Mouse (Mus musculus) olfactory bulb, adult 2 months (tissue): ENCODE results near the gene Brsk2.

ENCODE experiments used
- CTCF ChIP-seq: fragments of 200-500 bp; IDR thresholded peaks from 2 replicates; pipeline ENCODE4 v1.5.1; 2012; ENCODE audit warnings: low read depth, mild to moderate bottlenecking, low read length, moderate library complexity; ENCODE audit not compliant: insufficient read depth
- POLR2A ChIP-seq: fragments of 200-500 bp; IDR thresholded peaks from 2 replicates; pipeline ENCODE4 v1.6.1; 2012; ENCODE audit warnings: mild to moderate bottlenecking, low read depth, low read length, moderate library complexity; ENCODE audit not compliant: insufficient read depth

DNA sequence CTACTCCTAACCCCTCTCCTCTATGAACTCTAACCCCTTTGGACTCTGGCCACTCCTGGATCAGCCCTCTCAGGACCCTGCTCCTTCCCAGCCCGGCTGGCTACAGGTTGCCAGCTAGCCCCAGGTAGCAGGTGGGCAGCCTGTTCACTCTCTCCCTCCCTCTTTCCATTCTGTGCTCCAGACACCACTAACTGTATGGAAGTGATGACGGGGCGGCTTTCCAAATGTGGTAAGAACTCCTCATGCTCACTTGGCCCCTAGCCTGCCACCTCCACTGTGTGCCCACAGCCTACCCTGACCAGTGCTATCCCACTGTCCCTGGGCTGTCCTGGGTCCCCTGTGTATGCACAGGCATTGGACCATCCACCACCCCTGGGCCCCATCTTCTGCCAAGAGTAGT lies 51.1 kb downstream of the Brsk2 start:
- TF ChIP-seq CTCF (no peak), POLR2A (no peak)
